Mouse (Mus musculus) hindbrain, embryonic 15.5 days (tissue): Measurements from ENCODE around the gene Setx. TPM values are rescaled to one million over a fixed set of nuclear protein-coding genes. Genes with fewer than 3 reads are reported as not detected.
"Not testable (repeated sequence)": the region's sequence is repeated elsewhere in the genome, so short reads cannot be mapped to it uniquely, and the experiment has no call there.

Experiments used
- ATAC-seq: fragments of 200-750 bp; cut with Nextera tagmentation; 2 replicates; pipeline ENCODE4 v1.8.0; 2017; ENCODE audit warnings: low read depth, moderate number of reproducible peaks, moderate TSS enrichment; ENCODE audit not compliant: low FRiP score
- H3K27ac ChIP-seq: fragments of 300-500 bp; sonication (generic); replicated peaks from 2 replicates; pipeline ENCODE4 v1.5.1; 2015; ENCODE audit warnings: mild to moderate bottlenecking, inconsistent platforms
- H3K27me3 ChIP-seq: fragments of 300-500 bp; sonication (generic); 2 replicates; pipeline ENCODE4 v1.6.1; 2015; ENCODE audit warnings: control low read depth, inconsistent platforms
- H3K36me3 ChIP-seq: fragments of 300-500 bp; sonication (generic); 2 replicates; pipeline ENCODE4 v1.6.1; 2015; ENCODE audit warnings: control low read depth, inconsistent platforms
- H3K4me1 ChIP-seq: fragments of 300-500 bp; sonication (generic); replicated peaks from 2 replicates; pipeline ENCODE4 v1.6.1; 2015; ENCODE audit warnings: control low read depth, inconsistent platforms
- H3K4me2 ChIP-seq: fragments of 300-500 bp; sonication (generic); 2 replicates; pipeline ENCODE4 v1.6.1; 2015; ENCODE audit warnings: moderate library complexity, mild to moderate bottlenecking, inconsistent platforms
- H3K4me3 ChIP-seq: fragments of 300-500 bp; sonication (generic); 2 replicates; pipeline ENCODE4 v1.5.1; 2015; ENCODE audit warnings: mild to moderate bottlenecking, inconsistent platforms
- H3K9ac ChIP-seq: fragments of 300-500 bp; sonication (generic); 2 replicates; pipeline ENCODE4 v1.6.1; 2015; ENCODE audit warnings: inconsistent platforms
- H3K9me3 ChIP-seq: fragments of 300-500 bp; sonication (generic); 2 replicates; pipeline ENCODE4 v1.6.1; 2016; ENCODE audit warnings: control low read depth, inconsistent platforms
- WGBS: fragments of 180-500 bp; shearing (Covaris S2); methylation state at CpG from one replicate; pipeline ENCODE4 v1.1.7; 2015; 5-methylcytosine and 5-hydroxymethylcytosine counted together
- polyA plus RNA-seq: library from polyadenylated mRNA; unstranded; fragments of >200 nt; fragmentation: Nextera tagmentation; extraction: Ambion mirVana; gene quantifications from 2 replicates; pipeline ENCODE4 v1.2.1, GENCODE M21; 2015

Gene Setx
- 9.2 and 13.0 TPM in 2 replicates for polyA plus RNA-seq

DNA sequence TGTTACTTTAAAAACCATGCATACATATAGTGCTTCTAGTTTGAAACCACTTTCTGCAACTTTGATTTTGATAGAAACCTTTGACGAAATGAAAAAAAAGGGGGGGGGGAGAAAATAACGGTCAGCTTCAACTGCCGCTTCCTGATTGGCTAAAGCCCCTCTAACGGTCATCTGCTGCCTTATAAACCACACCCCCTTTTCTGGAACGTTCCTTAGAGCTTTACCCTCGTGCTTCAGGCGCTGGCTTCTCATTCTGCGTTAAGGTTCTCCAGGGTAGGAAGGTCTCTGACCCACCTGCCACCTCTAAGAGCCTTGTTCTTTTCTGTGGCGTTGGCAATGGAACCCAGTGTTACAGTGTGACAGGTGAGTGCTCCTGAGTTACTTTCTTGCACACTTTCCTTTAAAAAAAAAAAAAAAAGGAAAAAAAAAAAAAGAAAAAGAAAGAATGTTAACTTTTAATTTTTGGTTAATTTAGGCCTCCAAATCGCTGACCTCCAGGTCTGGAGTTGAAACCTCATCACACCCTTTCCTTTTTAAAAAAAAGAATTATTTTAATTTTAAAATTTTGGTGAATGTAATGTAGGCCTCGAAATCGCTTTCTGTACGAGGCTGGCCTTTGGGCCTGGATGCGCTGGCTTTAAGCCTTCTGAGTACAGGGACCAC, at the start of gene Setx:
TSS of gene Setx (plus strand) at position 275 of the 663 bp plus-strand sequence.
- Histone ChIP-seq H3K27ac (peak within 1 kb of the TSS; percentile 88), H3K4me2 (peak within 1 kb of the TSS; percentile 83), H3K36me3 (peaks cover 4% of the 10 kb centered on the region; the same call in 1 of the 2 replicates), H3K27me3 (no peaks in the 10 kb centered on the region), H3K9me3 (no peaks in the 10 kb centered on the region), H3K9ac (peak within 1 kb of the TSS; percentile 88), H3K4me3 (peak within 1 kb of the TSS; percentile 61), H3K4me1 (peaks cover 18% of the 10 kb centered on the region)
- WGBS: 67% methylated on average over 14 of the region's 14 CpGs
- ATAC-seq: no peak

- no peak overlapping the region for H3K4me3 ChIP-seq
- no peaks in the 10 kb centered on the region for H3K4me1 ChIP-seq
- no peak overlapping the region for H3K9ac ChIP-seq
- H3K36me3 ChIP-seq: peaks cover 69% of the 10 kb centered on the region
- 94% methylated on average over 7 of the region's 7 CpGs for WGBS
- ATAC-seq: no peak
- H3K4me2 ChIP-seq: no peak overlapping the region
- H3K27ac ChIP-seq: no peak overlapping the region
- no peaks in the 10 kb centered on the region for H3K9me3 ChIP-seq
- H3K27me3 ChIP-seq: no peaks in the 10 kb centered on the region
Observed at GRCm38 (mm10) chr2:29074676-29075075, 49.3 kb upstream of the Setx start.

- H3K27me3 ChIP-seq: no peaks in the 10 kb centered on the region
- H3K4me1 ChIP-seq: no peaks in the 10 kb centered on the region
- H3K27ac ChIP-seq: no peak overlapping the region
- no peak overlapping the region for H3K9ac ChIP-seq
- WGBS: 93% methylated on average over 11 of the region's 11 CpGs
- no peak overlapping the region for H3K4me2 ChIP-seq
- no peak overlapping the region for H3K4me3 ChIP-seq
- peaks cover 70% of the 10 kb centered on the region for H3K36me3 ChIP-seq
- ATAC-seq: no peak
- no peaks in the 10 kb centered on the region for H3K9me3 ChIP-seq
Observed at GRCm38 (mm10) chr2:29075331-29076070, 48.5 kb upstream of the Setx start.

GRCm38 (mm10) chr2:29076226-29076625, 47.8 kb upstream of the Setx start:
- H3K4me3 ChIP-seq: no peak overlapping the region
- no peaks in the 10 kb centered on the region for H3K4me1 ChIP-seq
- no peaks in the 10 kb centered on the region for H3K27me3 ChIP-seq
- WGBS: 76% methylated on average over 2 of the region's 2 CpGs
- no peak for ATAC-seq
- H3K36me3 ChIP-seq: peaks cover 71% of the 10 kb centered on the region
- H3K9me3 ChIP-seq: no peaks in the 10 kb centered on the region
- no peak overlapping the region for H3K27ac ChIP-seq
- no peak overlapping the region for H3K9ac ChIP-seq
- no peak overlapping the region for H3K4me2 ChIP-seq

- no peak overlapping the region for H3K9ac ChIP-seq
- ATAC-seq: no peak
- H3K4me3 ChIP-seq: no peak overlapping the region
- no peaks in the 10 kb centered on the region for H3K27me3 ChIP-seq
- no peak overlapping the region for H3K27ac ChIP-seq
- H3K4me1 ChIP-seq: no peaks in the 10 kb centered on the region
- no peak overlapping the region for H3K4me2 ChIP-seq
- 67% methylated on average over 3 of the region's 3 CpGs for WGBS
- no peaks in the 10 kb centered on the region for H3K9me3 ChIP-seq
- H3K36me3 ChIP-seq: peaks cover 83% of the 10 kb centered on the region
Observed at GRCm38 (mm10) chr2:29081965-29082364, 42.0 kb upstream of the Setx start.

- no peak overlapping the region for H3K27ac ChIP-seq
- H3K36me3 ChIP-seq: peaks cover 52% of the 10 kb centered on the region
- H3K4me3 ChIP-seq: no peak overlapping the region
- H3K9me3 ChIP-seq: no peaks in the 10 kb centered on the region
- no peak for ATAC-seq
- 96% methylated on average over 7 of the region's 7 CpGs for WGBS
- no peaks in the 10 kb centered on the region for H3K4me1 ChIP-seq
- H3K4me2 ChIP-seq: no peak overlapping the region
- no peak overlapping the region for H3K9ac ChIP-seq
- no peaks in the 10 kb centered on the region for H3K27me3 ChIP-seq
Observed at GRCm38 (mm10) chr2:29086026-29086425, 38.0 kb upstream of the Setx start.

DNA sequence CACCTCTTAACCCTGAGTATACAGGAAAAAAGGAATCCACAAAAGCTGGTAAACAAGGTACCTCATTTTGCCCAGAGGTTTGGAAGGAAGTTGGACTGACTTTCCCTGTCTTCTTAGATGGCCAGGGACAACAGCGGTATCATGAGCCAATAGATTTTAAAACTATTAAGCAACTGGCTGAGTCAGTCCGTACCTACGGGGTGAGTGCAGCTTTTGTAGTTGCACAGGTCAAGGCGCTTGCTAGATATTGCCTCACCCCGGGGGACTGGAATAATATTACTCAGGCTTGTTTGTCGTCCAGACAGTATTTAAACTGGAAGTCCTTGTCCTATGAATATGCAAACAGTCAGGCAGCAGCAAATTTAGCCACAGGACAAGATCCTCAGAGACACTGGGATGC, 34.7 kb upstream of the Setx start:
- not testable (repeated sequence) for H3K4me2 ChIP-seq, H3K27me3 ChIP-seq, H3K27ac ChIP-seq, H3K9ac ChIP-seq, H3K4me1 ChIP-seq, H3K4me3 ChIP-seq, H3K9me3 ChIP-seq, ATAC-seq
- 77% methylated on average over 6 of the region's 6 CpGs for WGBS
- peaks cover 23% of the 10 kb centered on the region for H3K36me3 ChIP-seq

DNA sequence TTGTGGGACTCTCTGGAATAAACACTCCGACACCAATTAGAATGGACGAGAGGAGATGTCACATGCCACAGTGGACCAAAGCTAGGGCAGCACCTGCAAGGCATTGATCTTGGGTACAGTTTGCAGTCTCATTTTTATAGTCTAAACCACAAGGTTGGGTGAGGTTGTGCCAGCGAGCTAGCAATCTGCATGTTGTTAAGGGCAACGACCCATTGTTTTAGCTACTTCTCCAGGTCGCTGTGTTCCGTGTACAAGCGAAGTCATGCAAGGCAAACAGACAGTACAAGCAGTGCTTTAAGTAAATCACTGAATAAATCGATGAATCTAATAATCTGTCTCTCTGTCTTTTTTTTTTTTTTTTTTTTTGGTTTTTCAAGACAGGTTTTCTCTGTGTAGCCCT, 28.3 kb upstream of the Setx start:
- H3K4me1 ChIP-seq: no peaks in the 10 kb centered on the region
- no peak overlapping the region for H3K9ac ChIP-seq
- H3K4me2 ChIP-seq: no peak overlapping the region
- no peaks in the 10 kb centered on the region for H3K27me3 ChIP-seq
- H3K36me3 ChIP-seq: no peaks in the 10 kb centered on the region
- ATAC-seq: no peak
- WGBS: 87% methylated on average over 8 of the region's 8 CpGs
- H3K9me3 ChIP-seq: no peaks in the 10 kb centered on the region
- no peak overlapping the region for H3K27ac ChIP-seq
- H3K4me3 ChIP-seq: no peak overlapping the region

GRCm38 (mm10) chr2:29096751-29097150, 27.2 kb upstream of the Setx start:
- H3K27ac ChIP-seq: no peak overlapping the region
- no peak for ATAC-seq
- no peaks in the 10 kb centered on the region for H3K36me3 ChIP-seq
- no peaks in the 10 kb centered on the region for H3K4me1 ChIP-seq
- H3K9ac ChIP-seq: no peak overlapping the region
- H3K4me3 ChIP-seq: no peak overlapping the region
- no peak overlapping the region for H3K4me2 ChIP-seq
- H3K9me3 ChIP-seq: no peaks in the 10 kb centered on the region
- H3K27me3 ChIP-seq: no peaks in the 10 kb centered on the region
- WGBS: 58% methylated on average over 4 of the region's 4 CpGs

DNA sequence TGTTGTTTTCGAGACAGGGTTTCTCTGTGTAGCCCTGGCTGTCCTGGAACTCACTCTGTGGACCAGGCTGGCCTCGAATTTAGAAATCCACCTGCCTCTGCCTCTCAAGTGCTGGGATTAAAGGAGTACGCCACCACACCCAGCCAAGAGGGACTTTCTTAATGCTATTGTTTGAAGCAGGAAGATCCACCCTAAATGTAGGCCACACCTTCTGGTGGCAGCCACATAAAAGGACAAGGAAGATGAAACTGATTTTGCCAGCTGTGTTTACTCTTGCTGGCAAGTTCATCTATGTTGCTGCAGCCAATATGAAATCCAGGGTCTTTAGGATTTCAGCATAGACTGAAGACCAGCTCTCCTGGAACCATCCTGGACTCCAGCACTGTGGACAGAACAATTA, 26.5 kb upstream of the Setx start:
- no peak overlapping the region for H3K4me3 ChIP-seq
- no peaks in the 10 kb centered on the region for H3K27me3 ChIP-seq
- WGBS: 93% methylated on average over 3 of the region's 3 CpGs
- no peak overlapping the region for H3K9ac ChIP-seq
- no peak overlapping the region for H3K27ac ChIP-seq
- H3K4me2 ChIP-seq: no peak overlapping the region
- no peak for ATAC-seq
- H3K36me3 ChIP-seq: no peaks in the 10 kb centered on the region
- no peaks in the 10 kb centered on the region for H3K9me3 ChIP-seq
- H3K4me1 ChIP-seq: no peaks in the 10 kb centered on the region

DNA sequence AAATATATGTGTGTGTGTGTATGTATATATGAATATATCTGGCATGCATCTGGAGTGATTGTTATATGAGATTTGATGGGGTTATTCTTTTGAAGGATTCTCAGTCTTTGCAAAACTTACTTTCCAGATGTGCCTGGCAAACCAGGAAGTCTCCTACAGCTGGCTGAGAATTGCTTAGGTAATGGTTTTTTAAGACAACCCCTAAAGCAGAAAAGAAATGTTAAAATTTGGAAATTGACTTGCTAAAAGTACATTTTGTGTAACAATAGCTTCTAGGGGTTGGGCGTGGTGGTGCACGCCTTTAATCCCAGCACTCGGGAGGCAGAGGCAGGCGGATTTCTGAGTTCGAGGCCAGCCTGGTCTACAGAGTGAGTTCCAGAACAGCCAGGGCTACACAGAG, 26.0 kb upstream of the Setx start:
- not testable (repeated sequence) for H3K4me1 ChIP-seq, H3K4me3 ChIP-seq, H3K27me3 ChIP-seq, H3K9me3 ChIP-seq, H3K36me3 ChIP-seq, H3K27ac ChIP-seq, H3K9ac ChIP-seq, ATAC-seq, H3K4me2 ChIP-seq
- WGBS: 96% methylated on average over 5 of the region's 5 CpGs

DNA sequence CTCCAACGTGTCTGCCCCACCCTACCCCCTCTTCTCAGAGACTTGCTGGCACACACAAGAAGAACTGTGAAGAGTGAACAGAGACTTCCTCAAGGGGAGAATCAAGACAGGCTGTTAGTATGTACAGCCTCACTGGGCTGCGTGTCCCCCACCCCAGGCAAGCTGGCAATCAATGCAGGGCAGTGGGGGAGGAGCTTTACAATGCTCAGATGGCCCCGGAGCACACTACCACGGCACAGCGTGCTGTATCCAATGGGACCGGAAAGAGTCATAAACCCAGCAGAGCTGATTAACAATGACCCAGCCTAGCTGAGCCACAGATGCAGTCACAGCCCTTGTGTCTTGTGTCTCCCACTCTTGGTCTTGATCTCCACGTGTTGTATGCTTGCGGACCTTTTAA, 25.2 kb upstream of the Setx start:
- Histone ChIP-seq H3K36me3 (no peaks in the 10 kb centered on the region), H3K4me2 (no peak overlapping the region), H3K9me3 (no peaks in the 10 kb centered on the region), H3K27me3 (no peaks in the 10 kb centered on the region), H3K9ac (no peak overlapping the region), H3K27ac (no peak overlapping the region), H3K4me3 (no peak overlapping the region), H3K4me1 (no peaks in the 10 kb centered on the region)
- 68% methylated on average over 8 of the region's 8 CpGs for whole genome bisulfite sequencing
- ATAC-seq: no peak
